Mouse (Mus musculus) kidney, embryonic 14.5 days (tissue): ENCODE measurements around the gene Secisbp2l. TPM values are rescaled to one million over a fixed set of nuclear protein-coding genes. Genes with fewer than 3 reads are reported as not detected.
A peak's percentile ranks its signal among the peaks of the same experiment; 100 is the strongest.

Experiments used
- ATAC-seq: fragments of 200-750 bp; cut with Nextera tagmentation; 2 replicates; pipeline ENCODE4 v1.8.0; 2017; ENCODE audit warnings: moderate number of reproducible peaks, mild to moderate bottlenecking, moderate TSS enrichment, moderate library complexity; ENCODE audit not compliant: low FRiP score, low TSS enrichment
- H3K27ac ChIP-seq: fragments of 300-500 bp; sonication (generic); 2 replicates; pipeline ENCODE4 v1.5.1; 2014; ENCODE audit warnings: low read depth, mild to moderate bottlenecking, low read length, moderate library complexity, mixed read lengths
- H3K27me3 ChIP-seq: fragments of 300-500 bp; sonication (generic); 2 replicates; pipeline ENCODE4 v1.6.1; 2014; ENCODE audit warnings: mild to moderate bottlenecking, low read length; ENCODE audit not compliant: control insufficient read depth, insufficient read depth
- H3K36me3 ChIP-seq: fragments of 300-500 bp; sonication (generic); 2 replicates; pipeline ENCODE4 v1.6.1; 2014; ENCODE audit warnings: low read length, mixed read lengths; ENCODE audit not compliant: control insufficient read depth, insufficient read depth
- H3K4me1 ChIP-seq: fragments of 300-500 bp; sonication (generic); 2 replicates; pipeline ENCODE4 v1.6.1; 2014; ENCODE audit warnings: low read length, mixed read lengths; ENCODE audit not compliant: control insufficient read depth, insufficient read depth
- H3K4me2 ChIP-seq: fragments of 300-500 bp; sonication (generic); replicated peaks from 2 replicates; pipeline ENCODE4 v1.6.1; 2014; ENCODE audit warnings: low read depth, mild to moderate bottlenecking, low read length
- H3K4me3 ChIP-seq: fragments of 300-500 bp; sonication (generic); 2 replicates; pipeline ENCODE4 v1.5.1; 2014; ENCODE audit warnings: mild to moderate bottlenecking, low read length
- H3K9ac ChIP-seq: fragments of 300-500 bp; sonication (generic); 2 replicates; pipeline ENCODE4 v1.6.1; 2014; ENCODE audit warnings: low read depth, mild to moderate bottlenecking, low read length, moderate library complexity
- H3K9me3 ChIP-seq: fragments of 300-500 bp; sonication (generic); 2 replicates; pipeline ENCODE4 v1.6.1; 2016; ENCODE audit warnings: low read length; ENCODE audit not compliant: control insufficient read depth
- WGBS: fragments of 180-500 bp; shearing (Covaris S2); extraction: QIAGEN DNeasy Blood & Tissue Kit; methylation state at CpG from one replicate; pipeline ENCODE4 v1.1.7; 2014; 5-methylcytosine and 5-hydroxymethylcytosine counted together
- polyA plus RNA-seq: library from polyadenylated mRNA; unstranded; fragments of >200 nt; fragmentation: Nextera tagmentation; extraction: Ambion mirVana; gene quantifications from 2 replicates; pipeline ENCODE4 v1.2.1, GENCODE M21; 2014

The Secisbp2l gene
- polyA plus RNA-seq, 1 experiment from 2014 or later, result 26.7 TPM

DNA sequence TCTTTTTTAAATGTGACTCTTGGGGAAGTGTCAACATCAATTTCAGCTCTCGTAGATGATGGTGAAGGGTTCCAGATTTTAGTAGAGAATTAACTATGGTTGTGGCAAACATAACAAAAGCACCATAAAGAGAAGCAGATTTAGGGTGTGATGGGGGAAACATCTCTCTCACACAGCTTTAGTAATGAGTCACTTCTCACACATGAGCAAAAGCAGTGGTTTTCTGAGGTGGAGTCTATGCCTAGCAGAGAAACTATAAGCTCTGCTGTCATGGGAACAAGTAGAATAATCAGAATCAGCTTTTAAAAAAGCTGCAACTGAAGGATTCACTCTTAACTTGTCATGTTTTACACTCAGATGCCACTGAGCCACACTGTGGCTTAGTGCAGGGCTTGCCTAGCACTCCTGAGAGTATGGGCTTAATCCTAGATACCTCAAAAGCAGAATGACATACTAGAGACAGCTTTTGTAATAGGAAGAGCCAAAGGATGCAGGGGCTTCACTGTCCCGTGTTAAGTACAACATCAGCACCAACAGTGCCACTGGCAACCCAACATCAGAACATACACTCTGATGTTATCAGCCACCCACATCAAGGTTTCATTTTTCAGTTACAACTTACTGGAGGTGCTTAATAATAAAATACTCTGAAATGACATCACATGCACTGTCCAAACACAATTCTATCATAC lies 47.2 kb downstream of the Secisbp2l start:
- no peak for ATAC-seq
- Histone ChIP-seq H3K27ac (no peak overlapping the region), H3K4me3 (no peak overlapping the region), H3K4me2 (no peak overlapping the region), H3K27me3 (no peaks in the 10 kb centered on the region), H3K9ac (no peak overlapping the region), H3K4me1 (no peaks in the 10 kb centered on the region), H3K36me3 (peaks cover 17% of the 10 kb centered on the region; the same call in 1 of the 2 replicates), H3K9me3 (no peaks in the 10 kb centered on the region)
- 71% methylated on average over 2 of the region's 2 CpGs for WGBS

DNA sequence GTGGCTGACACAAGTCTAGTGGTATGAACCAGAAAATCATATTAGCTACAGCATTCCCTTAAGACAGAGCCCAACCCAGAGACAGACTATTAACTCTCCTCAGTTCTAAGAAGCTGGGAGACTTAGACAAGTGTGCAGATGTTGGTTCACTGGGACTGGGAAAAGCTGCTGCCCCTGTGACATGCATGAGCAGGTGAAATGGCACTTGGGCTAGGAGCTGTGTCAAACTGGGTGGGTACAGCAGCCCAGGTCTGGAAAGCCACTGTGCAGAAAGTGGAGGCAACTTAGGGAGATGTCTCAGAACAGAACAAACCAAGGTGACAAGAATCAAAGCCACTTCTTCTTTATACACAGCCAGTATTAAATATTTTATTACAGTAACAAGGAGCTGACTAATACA lies 47.9 kb downstream of the Secisbp2l start:
- no peaks in the 10 kb centered on the region for H3K9me3 ChIP-seq
- no peaks in the 10 kb centered on the region for H3K27me3 ChIP-seq
- H3K4me2 ChIP-seq, result no peak overlapping the region
- no peak overlapping the region for H3K4me3 ChIP-seq
- H3K9ac ChIP-seq, result no peak overlapping the region
- no peaks in the 10 kb centered on the region for H3K4me1 ChIP-seq
- ATAC-seq, result no peak
- H3K36me3 ChIP-seq, result peaks cover 9% of the 10 kb centered on the region; the same call in 1 of the 2 replicates
- no peak overlapping the region for H3K27ac ChIP-seq

DNA sequence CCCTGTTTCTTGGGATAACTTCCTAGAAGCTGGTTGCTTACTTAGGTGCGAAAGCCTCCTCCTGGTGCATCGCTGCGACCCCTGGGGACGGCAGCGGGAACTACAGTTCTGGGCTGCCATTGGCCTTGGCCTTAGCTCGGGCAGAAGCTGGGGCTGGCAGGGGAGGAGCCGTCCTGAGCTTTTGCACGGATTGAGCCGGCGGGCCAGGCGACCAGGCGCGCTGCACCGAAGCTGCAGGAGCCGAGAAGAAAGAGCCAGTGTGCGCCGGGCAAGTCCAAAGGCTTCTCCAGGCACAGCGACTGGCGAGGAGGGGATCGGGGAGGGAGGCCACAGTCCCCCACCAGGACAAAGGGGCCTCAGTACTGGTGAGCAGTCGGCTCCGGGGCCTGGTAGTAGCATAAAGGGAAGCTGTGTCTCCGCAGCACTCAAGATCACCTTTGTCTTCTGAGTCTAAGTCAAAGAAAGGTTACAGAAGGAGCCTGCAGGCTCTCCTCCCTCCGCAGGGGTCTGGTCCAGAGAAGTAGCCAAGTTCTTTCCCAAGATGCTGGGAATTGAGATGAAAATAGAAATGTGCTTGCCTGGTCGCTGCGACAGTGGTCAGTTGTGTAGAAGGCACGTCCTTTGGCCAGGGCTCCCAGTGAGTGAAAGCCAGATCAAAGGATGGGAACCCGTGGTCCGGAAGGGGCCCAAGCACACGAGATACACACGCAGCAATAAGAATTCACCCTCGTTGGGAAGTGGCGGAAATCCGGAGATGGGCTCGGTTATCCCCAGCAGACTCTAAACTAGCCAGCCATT lies 50.7 kb downstream of the Secisbp2l start:
- H3K9me3 ChIP-seq, result no peaks in the 10 kb centered on the region
- H3K27me3 ChIP-seq, result no peaks in the 10 kb centered on the region
- peak overlapping the region; percentile 60 for H3K4me2 ChIP-seq
- no peaks in the 10 kb centered on the region for H3K4me1 ChIP-seq
- H3K36me3 ChIP-seq, result no peaks in the 10 kb centered on the region
- peak; percentile 96 for ATAC-seq
- WGBS, result 6% methylated on average over 35 of the region's 35 CpGs
- 0 out of 2 replicates have a peak overlapping the region, but pooled peaks have one; percentile 44 for H3K27ac ChIP-seq
- H3K4me3 ChIP-seq, result peak overlapping the region; percentile 44
- peak overlapping the region; percentile 79 for H3K9ac ChIP-seq

DNA sequence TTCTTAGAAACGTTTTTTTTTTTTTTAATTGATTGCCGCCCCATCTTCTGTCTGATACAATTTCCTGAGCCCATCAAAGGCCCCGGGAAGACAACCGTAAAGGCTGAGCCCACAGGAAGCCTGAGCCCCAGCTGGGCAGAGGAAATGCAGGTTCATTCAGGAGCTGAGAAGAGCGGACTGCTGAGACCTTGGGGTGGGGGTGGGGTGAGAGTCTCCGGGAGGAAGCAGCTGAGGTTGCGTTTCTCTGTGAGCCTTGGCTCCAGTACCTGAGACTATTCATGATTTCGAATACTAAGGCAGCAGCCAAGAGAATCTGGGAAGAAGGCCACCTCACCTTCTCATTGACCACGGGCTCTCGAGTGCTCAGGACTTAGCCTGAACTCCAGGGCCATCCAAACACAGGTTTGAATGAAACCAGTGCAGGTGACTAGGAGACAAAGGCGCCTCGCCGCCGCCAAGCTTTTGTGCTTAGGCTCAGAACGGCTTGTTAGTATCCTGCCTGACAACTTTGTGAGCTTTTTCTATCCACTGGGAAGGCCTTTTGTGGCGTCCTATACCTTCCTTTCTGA lies 58.0 kb downstream of the Secisbp2l start:
- Histone ChIP-seq H3K9me3 (no peaks in the 10 kb centered on the region), H3K4me3 (peak overlapping the region; percentile 49), H3K9ac (0 out of 2 replicates have a peak overlapping the region, but pooled peaks have one; percentile 8), H3K4me1 (peaks cover 10% of the 10 kb centered on the region; the same call in 1 of the 2 replicates), H3K27ac (no peak overlapping the region), H3K4me2 (peak overlapping the region; percentile 99), H3K27me3 (peaks cover 27% of the 10 kb centered on the region; the same call in 1 of the 2 replicates), H3K36me3 (no peaks in the 10 kb centered on the region)
- 0 out of 2 replicates have a peak, but pooled peaks have one; percentile 28 for ATAC-seq
- WGBS, result 1% methylated on average over 16 of the region's 16 CpGs

DNA sequence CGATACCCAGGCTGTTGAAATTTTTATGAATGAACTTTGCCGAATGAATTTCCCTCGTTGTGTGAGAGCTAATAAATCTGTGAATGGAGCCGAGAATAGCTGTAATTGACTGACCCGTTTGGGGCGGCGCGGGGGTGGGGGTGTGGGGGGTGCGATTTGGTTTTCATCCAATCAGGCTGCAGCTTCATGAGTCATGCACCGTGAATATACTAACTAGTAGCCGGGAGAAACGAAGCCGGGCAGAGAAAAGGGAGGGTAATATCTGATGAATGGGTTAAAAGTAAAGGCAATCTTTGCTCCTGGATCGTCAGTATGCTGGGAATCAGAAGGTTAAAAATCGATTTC lies 58.6 kb downstream of the Secisbp2l start, which contains the start of gene Shc4:
Gene Shc4, minus strand, starts transcription at position 63 of the 345 bp plus-strand sequence.
- peak; percentile 84 for ATAC-seq
- Histone ChIP-seq H3K4me1 (peaks cover 10% of the 10 kb centered on the region; the same call in 1 of the 2 replicates), H3K27me3 (peaks cover 27% of the 10 kb centered on the region; the same call in 1 of the 2 replicates), H3K4me3 (peak within 1 kb of the TSS; percentile 49), H3K4me2 (peak within 1 kb of the TSS; percentile 99), H3K27ac (no peak within 1 kb of the TSS), H3K9me3 (no peaks in the 10 kb centered on the region), H3K36me3 (no peaks in the 10 kb centered on the region), H3K9ac (peak within 1 kb of the TSS; percentile 51)
- whole genome bisulfite sequencing, result 0% methylated on average over 15 of the region's 15 CpGs

- peak; percentile 84 for ATAC-seq
- WGBS, result under 1% methylated on average over 28 of the region's 34 CpGs
- Histone ChIP-seq H3K36me3 (no peaks in the 10 kb centered on the region), H3K27ac (no peak overlapping the region), H3K4me2 (peak overlapping the region; percentile 99), H3K27me3 (peaks cover 27% of the 10 kb centered on the region; the same call in 1 of the 2 replicates), H3K4me3 (peak overlapping the region; percentile 49), H3K9me3 (no peaks in the 10 kb centered on the region), H3K9ac (peak overlapping the region; percentile 51), H3K4me1 (peaks cover 10% of the 10 kb centered on the region; the same call in 1 of the 2 replicates)
Observed at GRCm38 (mm10) chr2:125723408-125724085, 59.1 kb downstream of the Secisbp2l start.

- Histone ChIP-seq H3K27ac (no peak overlapping the region), H3K9ac (peak overlapping the region; percentile 51; the same call in 1 of the 2 replicates), H3K4me3 (peak overlapping the region; percentile 49), H3K4me2 (peak overlapping the region; percentile 99), H3K36me3 (no peaks in the 10 kb centered on the region), H3K4me1 (peaks cover 10% of the 10 kb centered on the region; the same call in 1 of the 2 replicates), H3K27me3 (peaks cover 27% of the 10 kb centered on the region; the same call in 1 of the 2 replicates), H3K9me3 (no peaks in the 10 kb centered on the region)
- no peak for ATAC-seq
- WGBS, result under 1% methylated on average over 18 of the region's 18 CpGs
Observed at GRCm38 (mm10) chr2:125723086-125723407, 59.6 kb downstream of the Secisbp2l start.

DNA sequence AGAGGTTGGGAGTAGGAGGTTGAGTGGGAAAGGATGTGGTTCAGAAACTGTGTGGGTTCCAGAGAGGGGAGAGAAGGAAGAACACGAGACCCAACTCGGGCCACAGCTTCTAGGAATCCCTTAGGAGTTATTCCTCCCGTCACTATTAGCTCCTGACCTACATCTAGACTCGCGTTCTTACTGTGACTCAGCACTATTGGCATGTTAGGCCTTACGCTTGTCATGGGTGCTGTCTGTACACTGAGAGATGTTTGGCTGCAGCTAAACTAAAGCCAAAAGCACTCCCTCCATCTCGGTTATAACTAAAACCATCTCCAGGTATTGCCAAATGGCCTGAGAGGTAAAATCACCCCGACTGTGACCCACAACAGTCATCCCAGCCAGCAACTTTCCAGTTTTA lies 66.1 kb downstream of the Secisbp2l start:
- WGBS, result 91% methylated on average over 8 of the region's 8 CpGs
- Histone ChIP-seq H3K4me2 (no peak overlapping the region), H3K27me3 (peaks cover 5% of the 10 kb centered on the region; the same call in 1 of the 2 replicates), H3K4me1 (no peaks in the 10 kb centered on the region), H3K9me3 (no peaks in the 10 kb centered on the region), H3K36me3 (no peaks in the 10 kb centered on the region), H3K4me3 (no peak overlapping the region), H3K27ac (no peak overlapping the region), H3K9ac (no peak overlapping the region)
- no peak for ATAC-seq
